Mouse (Mus musculus): Measurements from ENCODE around the gene Zfhx3. TPM values are rescaled to one million over a fixed set of nuclear protein-coding genes. Genes with fewer than 3 reads are reported as not detected.
A peak's percentile ranks its signal among the peaks of the same experiment; 100 is the strongest.

The Zfhx3 gene
- polyA plus RNA-seq, 1 experiment = 1.5 TPM

DNA sequence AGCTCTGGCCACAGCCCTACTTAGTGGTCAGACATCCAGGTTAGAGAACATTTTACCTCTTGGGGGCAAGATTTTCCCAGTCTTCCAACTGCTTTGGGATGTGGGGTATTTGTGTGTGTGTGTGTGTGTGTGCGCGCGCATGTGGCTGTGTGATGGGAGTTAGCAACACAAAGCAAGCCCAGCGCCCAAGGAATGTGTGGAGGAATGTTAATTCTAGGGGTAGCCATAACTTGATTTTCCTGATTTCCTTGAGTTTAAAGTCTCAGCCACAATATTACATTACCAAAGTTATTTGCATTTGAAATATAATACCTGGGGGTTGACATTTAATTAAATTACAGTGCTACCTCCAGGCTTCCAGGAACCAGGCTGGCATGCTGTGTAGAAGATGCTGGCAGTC, 136.3 kb downstream of the Zfhx3 start:
- no peak for DNase-seq (ENCODE audit: extremely low spot score in 1 of 2, low spot score in 1 of 2)

DNA sequence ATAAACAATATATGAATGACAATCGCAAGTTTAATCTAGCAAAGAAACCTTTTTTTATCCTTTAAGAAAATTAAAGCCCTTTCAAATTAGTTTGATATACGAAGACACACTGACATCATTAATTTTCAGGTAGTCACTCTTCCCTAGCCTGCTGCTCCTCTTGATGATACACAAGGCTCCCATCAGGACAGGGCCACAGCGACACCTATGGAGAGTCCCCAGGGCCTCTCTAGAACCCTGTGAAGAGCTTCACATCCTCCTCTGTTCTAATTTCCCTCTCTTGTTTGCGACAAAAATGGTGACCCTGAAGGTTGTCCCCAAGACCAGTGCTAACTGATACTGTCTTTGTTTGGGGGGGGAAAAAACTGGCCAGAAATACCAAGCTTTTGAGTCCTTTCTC, 144.5 kb downstream of the Zfhx3 start:
- DNase-seq (ENCODE audit: extremely low spot score in 1 of 2, low spot score in 1 of 2) = no peak

DNA sequence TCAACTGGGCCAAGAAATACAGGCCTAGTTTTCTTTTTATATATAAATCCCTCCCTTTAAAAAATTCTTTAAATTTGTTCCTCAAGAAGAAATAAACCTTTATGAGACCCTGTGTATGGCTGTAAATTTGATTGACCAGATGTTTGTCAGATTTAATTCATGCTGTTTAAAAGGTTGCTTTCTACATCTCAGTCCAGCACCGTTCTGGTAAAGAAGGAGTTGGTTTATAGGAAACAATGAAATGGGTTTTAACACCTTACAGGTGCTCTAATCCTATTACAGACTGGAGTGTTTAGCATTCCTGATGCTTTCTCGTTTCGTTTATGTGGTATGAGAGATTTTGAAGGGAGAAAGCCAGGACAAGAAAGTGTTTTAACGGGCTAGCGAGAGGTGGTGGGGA, 147.2 kb downstream of the Zfhx3 start:
- no peak for DNase-seq (ENCODE audit: extremely low spot score in 1 of 2, low spot score in 1 of 2)

DNA sequence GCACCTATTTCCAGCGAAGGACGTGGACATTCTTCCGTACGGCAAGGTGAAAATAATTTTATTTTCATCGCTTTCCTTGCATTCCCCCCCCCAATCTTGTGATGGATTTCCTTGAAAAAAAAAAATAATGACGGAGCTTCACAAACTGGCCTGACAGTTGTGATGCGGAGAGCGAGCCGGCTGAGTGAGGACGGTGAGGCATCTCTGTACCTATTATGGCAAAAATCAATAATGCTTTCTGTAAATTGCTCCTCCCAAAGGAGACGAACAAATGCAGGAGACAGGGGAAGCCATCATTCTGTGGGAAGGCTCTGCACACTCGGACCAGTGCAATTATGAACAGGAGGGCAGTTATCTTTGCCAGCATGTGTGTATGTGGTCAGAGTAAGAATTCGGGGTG, 156.2 kb downstream of the Zfhx3 start:
- no peak for DNase-seq (ENCODE audit: extremely low spot score in 1 of 2, low spot score in 1 of 2)

DNA sequence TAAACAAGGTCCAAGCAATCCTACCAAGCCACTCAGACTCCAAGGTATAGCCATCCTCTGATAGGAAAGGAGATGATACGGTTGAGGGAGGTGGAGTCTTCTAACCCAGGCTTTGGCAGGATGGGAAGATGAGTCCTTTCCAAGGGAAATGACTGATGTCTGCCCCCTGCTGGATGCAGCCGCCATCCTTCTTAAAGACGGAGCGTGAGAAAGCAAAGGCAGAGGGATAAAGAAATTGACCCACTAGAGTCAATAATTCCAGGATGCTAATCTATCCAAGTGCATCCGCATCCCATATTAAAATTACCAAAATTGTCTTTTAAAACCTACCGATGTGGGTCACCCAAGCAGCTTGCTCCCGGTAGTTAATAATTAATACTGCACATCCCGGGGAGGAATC, 158.7 kb downstream of the Zfhx3 start:
- DNase-seq (ENCODE audit: extremely low spot score in 1 of 2, low spot score in 1 of 2) = peak in 1 of 2 experiments; percentile 66

DNA sequence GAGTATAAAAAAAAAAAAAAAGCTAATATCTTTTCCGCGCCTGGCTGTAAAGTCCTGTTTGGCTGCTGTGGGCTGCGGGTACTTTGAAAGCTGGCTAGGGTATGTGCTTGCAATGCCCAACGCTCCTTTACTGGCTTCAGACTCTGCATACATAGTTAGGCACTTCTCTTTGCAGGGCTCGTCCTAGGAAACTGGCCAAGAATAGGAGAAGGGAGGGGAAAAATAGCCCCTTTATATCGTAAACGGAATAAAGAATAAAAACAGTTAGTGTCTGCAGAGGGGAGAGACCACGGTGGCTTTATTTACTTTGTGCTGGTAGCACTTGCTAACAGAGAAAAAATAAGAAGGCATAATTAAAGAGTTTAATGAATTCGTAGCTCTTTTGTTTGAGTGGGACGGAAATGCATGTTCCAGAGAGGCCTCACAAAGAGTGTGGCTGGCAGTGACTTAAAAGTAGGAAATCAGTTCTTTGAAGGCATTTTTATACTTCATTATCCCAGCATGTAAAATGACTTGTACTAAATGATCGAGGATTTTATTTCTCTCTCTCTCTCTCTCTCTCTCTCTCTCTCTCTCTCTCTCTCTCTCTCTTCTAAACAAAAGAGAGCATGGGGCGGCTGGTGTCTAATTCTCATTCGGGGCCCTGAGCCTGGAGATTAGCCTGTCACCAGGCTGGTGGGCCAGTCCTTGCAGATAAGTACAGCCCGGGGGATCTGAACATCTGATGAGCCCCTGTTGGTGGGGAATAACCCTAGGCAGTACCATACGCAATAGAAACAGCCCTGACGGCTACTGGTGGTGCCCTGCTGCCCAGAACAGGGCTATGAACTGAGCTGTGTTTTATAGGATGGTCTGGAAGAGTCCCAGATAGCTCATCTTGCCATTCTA, 159.8 kb downstream of the Zfhx3 start:
- peak; percentile 6 to 28 for DNase-seq (ENCODE audit: extremely low spot score in 1 of 2, low spot score in 1 of 2)

DNA sequence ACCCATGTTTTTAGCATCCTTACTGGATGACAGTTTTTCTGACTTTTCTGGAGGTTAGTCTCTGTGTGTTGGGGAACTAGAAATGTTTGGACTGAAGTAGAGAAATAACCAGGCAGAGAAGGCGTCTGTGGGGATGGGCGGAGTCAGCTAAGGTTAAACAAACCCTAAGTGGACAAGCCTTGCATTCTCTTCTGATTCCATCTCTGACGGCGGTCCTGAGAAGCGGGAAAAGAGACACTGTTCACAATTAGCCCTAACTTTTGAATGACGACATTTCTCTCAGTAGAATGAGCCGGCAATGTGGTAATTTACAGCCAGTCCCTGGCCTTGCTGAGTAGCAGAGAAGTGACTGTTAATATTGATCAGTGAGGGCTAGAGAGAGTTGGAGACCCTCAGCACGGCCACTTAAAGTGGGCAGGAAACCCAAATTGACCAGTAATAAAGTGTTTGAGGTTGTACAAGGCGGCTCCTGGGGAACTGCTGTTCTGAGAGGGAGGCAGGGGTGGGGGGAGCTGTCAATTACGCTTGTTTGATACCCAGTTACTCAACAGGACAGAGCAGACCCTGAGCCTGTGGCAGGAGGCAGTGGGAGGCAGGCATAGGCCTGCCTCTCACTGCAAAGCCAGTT, 162.1 kb downstream of the Zfhx3 start:
- no peak for DNase-seq (ENCODE audit: extremely low spot score in 1 of 2, low spot score in 1 of 2)

DNA sequence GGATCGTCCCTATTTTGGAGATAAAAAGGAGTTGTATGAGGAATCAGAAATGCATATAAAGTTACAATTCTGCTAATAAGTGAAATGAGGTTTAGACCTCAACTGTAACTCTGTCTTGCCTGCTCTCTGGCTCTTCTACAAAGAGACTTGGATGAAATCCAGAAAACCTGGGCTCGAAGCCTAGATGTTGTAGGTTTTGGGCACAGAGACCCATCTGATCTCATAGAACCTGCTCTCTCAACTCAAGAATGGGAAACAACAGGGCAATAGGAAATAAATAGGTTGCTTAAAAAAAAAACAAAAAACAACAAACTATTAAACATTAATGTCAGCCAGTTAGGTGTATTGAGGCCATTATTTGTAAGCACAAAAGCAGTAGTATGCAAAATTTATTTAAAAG, 182.6 kb downstream of the Zfhx3 start:
- DNase-seq (ENCODE audit: extremely low spot score in 1 of 2, low spot score in 1 of 2) = peak in 1 of 2 experiments; percentile 59

DNA sequence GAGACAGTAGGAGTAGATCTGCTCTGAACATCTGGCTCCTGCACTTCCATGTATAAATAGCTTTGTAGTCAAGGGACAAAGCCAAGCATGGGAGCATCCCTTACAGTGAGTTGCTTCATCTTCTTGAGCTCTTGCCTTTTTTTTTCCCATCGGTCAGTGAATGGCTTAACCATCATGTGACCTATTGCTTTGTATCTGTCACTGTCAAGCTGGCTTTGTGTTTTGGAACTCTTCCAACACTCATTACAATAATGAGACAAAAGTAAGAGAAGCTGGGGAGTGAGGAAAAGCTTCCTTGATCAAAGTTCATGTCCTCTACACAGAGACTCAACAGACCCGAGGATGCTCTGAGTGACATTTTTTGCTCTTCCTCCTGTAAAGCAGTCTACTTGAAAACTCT, 183.0 kb downstream of the Zfhx3 start:
- no peak for DNase-seq (ENCODE audit: extremely low spot score in 1 of 2, low spot score in 1 of 2)

DNA sequence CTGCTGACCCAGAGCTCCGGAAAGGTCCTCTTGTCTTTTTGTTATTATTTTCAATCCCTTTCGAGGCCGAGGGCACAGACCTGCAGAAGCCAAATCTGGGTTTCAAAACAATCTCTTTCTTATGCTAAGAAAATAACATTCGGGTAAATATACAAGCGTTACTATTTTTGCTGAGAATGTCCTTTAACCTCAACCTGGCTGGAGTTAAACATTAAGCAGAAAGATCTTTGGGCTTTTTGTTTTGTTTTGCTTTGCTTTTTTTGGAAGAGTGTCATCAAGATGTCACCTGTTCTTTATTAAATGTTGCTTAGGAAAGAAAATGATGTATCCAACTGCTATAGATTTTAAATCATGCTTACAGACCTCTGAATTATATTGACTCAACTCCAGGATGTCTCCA, 204.1 kb downstream of the Zfhx3 start:
- no peak for DNase-seq (ENCODE audit: extremely low spot score in 1 of 2, low spot score in 1 of 2)

DNA sequence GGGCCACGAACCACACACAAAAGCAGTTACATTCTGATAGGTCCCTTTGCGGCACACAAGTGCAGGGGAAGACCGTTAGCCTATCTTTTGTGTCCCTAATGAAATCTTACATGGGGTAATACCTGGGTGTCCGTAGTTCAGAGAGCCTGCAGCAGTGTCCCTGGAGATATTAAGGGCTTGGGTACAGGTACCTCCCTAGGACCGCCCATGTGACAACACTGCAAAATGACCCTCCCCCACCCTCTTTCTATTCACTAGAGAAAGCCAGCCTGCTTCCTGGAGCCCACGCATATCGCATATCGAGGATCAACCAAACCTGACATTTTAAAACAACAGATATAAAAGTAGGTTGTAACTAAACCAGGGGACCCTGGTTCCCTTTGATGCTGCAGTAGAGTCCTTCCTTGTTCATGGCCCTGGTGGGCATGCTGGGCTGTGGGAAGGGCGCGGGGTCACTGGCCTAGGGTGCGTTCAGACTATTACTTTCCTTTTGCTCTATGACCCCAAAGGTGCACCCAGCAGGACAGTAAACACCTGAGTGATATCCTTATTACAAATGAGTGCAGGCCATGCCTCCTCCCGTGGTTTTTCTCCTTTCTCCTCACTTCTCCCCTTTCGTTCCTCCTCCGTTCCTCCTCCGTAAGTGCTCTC, 206.3 kb downstream of the Zfhx3 start:
- no peak for DNase-seq (ENCODE audit: extremely low spot score in 1 of 2, low spot score in 1 of 2)

DNA sequence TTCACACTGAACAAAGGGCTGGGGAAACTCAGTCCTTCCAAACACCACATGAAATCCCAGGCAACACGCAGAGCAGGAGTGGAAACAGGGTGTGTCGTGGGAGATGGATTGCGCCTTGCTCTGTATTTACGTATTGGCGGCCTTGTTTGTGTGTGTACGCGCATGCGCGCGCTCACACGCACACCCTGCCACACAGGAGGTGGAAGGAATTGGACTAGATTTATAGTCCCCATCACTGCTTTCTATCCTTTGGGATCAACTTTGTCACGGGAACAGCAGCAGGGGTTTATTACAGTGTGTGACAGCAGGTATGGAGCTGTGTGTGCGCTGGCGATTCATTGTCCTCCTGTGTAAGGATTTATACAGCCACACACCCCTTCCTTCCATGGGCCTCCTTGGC, 228.4 kb downstream of the Zfhx3 start:
- no peak for DNase-seq (ENCODE audit: extremely low spot score in 1 of 2, low spot score in 1 of 2)

DNA sequence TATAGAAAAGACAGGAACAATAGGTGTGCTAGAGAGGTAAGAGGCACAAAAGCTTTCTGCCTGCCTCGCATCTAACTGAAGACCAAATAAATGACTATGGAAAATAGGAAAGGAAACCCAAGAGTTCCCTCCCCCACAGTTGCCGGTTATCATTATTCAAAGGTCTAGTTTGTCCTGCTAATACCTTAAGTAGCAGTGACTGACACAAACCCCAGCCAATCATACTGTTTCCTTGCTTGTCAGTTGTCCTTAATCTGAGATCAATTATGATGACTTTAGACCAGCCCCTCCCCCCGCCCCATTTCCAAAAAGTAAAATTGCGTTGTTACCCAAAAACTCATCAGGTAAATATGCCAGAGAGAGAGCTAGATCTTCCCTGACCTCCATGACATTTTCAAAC, 240.9 kb downstream of the Zfhx3 start:
- DNase-seq (ENCODE audit: extremely low spot score in 1 of 2, low spot score in 1 of 2) = no peak

DNA sequence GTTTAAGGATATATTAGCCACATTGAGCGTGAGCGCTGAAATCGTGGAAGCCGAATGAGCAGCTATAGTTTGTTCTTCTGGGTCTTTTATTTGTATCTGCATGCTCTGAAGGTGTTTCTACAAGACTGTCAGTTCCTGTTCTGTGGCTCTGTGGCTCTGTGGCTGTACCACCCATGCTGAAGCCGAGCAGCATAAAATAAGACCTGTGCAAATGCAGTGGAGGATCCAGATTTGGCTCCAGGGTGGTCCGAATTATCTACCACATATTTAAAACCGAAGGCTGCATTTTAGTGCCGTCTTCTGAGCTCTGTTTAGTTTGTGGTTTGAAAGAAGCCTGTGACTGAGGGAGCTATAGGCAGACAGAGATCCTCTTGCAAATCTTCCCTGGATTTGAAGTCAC, 241.5 kb downstream of the Zfhx3 start:
- no peak for DNase-seq (ENCODE audit: extremely low spot score in 1 of 2, low spot score in 1 of 2)

DNA sequence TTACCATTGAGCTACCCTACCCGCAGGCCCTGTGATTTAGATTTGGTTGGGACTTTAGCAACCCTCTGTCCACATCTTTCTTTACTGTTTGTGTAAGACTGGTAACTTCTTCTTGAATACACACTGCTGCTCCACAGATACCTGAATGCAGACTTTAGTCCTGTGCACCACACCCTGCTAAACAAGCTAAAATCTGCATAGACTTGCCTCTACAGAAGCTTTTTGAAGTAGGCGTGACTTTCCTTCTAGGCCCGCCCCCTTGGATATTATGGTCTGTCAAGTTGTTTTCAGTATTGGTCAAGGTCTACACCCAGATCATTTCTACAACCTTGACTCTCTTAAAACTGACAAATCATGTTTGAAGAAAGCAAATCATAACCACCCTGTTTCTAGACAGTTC, 243.8 kb downstream of the Zfhx3 start:
- no peak for DNase-seq (ENCODE audit: extremely low spot score in 1 of 2, low spot score in 1 of 2)

DNA sequence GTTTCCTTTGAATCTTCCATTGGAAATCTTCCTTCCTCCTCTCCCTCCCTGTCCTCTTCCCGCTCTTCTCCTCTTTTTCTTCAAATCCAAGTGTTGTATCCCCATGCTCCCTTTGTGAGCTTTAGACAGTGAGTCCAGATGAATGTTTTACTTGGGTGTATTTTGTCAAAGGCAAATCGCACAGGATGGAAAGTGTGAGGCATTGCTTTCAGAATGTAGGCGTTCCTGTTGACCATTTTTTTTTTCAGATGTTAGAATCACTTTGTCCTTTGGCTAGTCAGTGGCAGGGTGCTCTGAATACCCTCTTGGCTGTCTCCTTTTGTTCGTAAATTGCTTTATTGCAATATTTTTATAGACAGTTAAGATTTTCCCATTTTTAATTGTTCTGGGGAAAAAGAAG, 245.6 kb downstream of the Zfhx3 start:
- no peak for DNase-seq (ENCODE audit: extremely low spot score in 1 of 2, low spot score in 1 of 2)

DNA sequence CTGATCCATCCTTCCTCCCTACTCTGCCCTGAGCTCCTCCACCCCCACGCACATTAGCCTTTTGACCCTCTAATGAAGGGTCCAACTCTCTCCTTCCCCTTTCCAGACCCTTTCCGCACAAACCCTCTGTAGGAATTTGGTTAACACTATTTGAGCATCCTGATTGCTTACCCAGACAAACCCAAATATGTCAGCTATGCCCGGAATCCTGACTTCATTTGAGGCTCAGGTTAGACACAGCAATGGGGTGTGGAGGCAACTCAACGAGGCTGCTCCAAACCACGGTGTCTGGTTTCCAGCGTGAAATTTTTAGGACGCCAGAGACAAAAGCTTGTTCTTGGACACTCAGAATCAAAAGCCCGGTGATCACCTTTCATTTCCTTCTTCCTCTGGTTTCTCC, 252.1 kb downstream of the Zfhx3 start:
- DNase-seq (ENCODE audit: extremely low spot score in 1 of 2, low spot score in 1 of 2) = no peak

DNA sequence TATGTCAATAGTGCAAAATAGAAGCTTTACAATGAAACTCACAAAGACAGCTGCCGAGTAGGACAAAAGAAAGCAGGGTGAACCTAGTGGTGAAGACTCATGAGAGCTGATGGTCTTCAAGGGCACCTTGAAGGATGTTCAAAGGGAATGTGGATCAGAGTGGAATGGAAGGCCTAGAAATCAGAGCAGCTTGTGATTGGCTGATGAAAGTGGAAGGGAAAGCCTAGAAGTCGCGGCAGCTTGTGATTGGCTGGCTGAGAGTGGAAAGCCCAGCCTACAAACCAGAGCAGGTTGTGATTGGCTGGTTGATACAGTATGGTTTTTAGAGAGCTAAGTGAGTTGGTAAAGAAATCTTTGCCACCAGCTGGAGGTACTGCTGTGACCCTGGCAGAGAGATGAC, 272.6 kb downstream of the Zfhx3 start:
- DNase-seq (ENCODE audit: extremely low spot score in 1 of 2, low spot score in 1 of 2) = no peak

DNA sequence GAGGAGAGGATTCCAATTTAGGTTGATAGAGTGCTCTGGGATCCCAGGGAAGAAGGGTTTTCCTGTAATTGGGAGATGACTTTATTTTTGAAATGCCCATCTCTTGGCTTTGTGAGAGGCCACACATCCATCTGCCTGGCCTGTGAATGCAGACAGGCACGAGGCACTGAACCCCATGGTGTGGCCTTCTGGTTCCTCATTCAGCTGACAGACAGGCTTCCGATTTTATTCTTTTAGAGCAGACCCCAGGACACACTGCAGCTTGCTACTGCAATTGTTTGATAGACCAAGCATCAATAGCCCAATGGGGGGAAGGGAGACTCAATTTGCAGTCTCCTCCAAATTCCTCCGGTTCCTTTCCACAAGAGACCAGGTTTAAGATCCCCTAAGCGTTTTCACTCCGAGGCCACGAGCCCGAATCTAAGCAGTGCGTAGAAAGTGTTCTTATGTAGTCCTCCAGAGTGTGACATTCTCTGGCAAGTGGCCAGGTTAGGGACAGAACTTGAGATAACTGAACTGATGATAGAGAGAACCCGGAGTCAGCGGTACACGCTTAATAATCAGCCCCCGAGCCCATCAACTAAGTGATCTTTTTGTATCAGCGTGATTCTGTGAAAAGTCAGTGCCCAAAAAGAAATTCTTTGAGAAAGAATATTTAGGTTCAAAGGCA, 275.9 kb downstream of the Zfhx3 start:
- no peak for DNase-seq (ENCODE audit: extremely low spot score in 1 of 2, low spot score in 1 of 2)

DNA sequence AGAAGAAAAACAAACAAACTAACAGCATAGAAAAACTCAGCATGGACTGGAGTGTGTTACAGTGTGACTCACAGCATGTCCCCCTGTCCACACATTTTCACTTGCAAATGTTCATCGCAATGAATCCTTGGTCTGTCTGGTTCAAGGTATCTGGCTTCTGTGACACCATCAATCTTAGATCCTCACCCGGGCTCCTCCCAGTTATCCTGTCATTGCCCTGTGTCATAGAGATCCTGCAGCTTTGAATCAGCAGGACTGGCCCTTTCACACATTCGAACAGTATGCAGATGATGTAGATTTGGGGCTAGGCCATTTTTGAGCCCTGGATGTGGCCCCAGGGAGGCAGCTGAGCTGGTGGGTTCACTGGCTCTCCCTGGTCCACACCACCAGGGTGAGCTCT, 278.1 kb downstream of the Zfhx3 start:
- DNase-seq (ENCODE audit: extremely low spot score in 1 of 2, low spot score in 1 of 2) = no peak

DNA sequence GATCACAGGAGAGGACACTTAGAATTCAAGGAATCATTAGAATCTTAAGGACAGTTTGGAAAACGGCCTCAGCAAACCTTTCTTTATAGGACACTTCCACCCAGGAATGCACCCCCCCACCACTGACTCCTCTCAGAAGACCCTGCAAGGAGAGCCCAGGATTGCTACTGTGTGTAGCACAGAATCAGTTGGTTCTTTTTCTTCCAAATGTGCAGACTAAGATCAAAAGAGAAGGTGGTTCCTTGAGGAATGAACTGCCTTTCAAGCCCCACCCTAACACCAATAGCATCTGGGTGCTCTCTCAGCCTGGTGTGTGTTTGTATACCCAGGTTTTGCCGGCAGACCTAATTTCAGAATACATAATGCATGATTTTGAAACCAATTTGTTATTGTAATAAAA, 279.6 kb downstream of the Zfhx3 start:
- no peak for DNase-seq (ENCODE audit: extremely low spot score in 1 of 2, low spot score in 1 of 2)
